In the genomic region with DNA sequence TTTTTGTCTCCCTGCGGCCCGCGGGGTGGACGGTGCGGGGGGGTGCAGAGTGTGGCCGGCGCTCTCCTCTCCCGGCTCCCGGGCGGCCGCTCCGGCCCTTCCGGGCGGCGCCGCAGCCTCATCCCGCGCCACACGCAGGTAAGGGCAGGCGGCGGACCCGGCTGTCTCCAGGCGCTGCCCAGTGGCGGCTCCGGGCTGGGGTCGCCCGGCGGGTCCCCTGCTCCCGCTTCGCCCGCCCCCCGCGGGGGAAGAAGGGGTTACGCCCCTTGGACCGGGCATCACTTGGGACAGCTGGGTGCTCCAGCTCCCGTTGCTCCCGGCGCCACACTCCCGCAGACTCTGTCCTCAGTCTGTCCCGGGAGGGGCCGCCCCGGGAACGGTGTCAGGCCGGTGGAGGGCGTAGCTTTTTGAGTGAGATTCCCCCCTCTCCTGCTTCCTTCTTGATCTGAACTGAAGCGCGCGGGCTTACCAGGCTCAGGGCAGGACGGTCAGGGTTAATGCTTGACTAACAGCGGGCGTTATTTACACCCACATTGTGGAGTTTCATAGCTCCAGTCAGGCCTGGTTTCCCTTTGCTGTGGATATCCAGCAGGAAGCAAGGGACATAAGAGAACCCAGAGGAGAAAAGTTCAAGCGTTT, we compare ENCODE assay signal across 8 mouse cellular contexts. TPM values are rescaled to one million over a fixed set of nuclear protein-coding genes. Genes with fewer than 3 reads are reported as not detected.
DNase-seq lines count a peak whose midpoint lies in the region; ATAC-seq lines count a peak whose summit lies in the region.

No protein-coding gene starts in this region.

- DNase-seq in ES-CJ7 (ENCODE audit: low read depth, low spot score) = peak; percentile 47
- peak; percentile 28 to 29 for DNase-seq in adrenal gland, postnatal 4 days (ENCODE audit: low spot score in 2 of 2)
- peak; percentile 33 for DNase-seq in forebrain, embryonic 14.5 days (ENCODE audit: low spot score)
- DNase-seq in heart, postnatal 25 days (ENCODE audit: low spot score) = peak; percentile 33
- DNase-seq in large intestine, adult 2 months (ENCODE audit: low read depth, low spot score) = peak; percentile 63
- peak; percentile 61 for DNase-seq in lung, postnatal 36 days
- DNase-seq in right cerebral cortex, adult 2 months (ENCODE audit: low spot score in 2 of 2) = peak; percentile 24 to 40
- peak; percentile 83 for DNase-seq in yolk sac, embryonic 10.5 days (ENCODE audit: low spot score)

- H3K4me3 ChIP-seq in forebrain, embryonic 14.5 days (ENCODE audit: low read depth, low read length) = peak overlapping the region; percentile 93

- no peaks in the 10 kb centered on the region for H3K36me3 ChIP-seq in forebrain, embryonic 14.5 days (ENCODE audit: control insufficient read depth, insufficient read depth, low read length)

- H3K9me3 ChIP-seq in forebrain, embryonic 14.5 days (replicated peaks; ENCODE audit: control insufficient read depth, low read length) = no peaks in the 10 kb centered on the region

- H3K9ac ChIP-seq in forebrain, embryonic 14.5 days (ENCODE audit: low read length) = peak overlapping the region; percentile 89

- ATAC-seq in forebrain, embryonic 14.5 days = peak; percentile 90

- intact Hi-C loops in heart, postnatal 25 days (cut with DNase I) = loop anchor here (5.0 kb wide), 2 partner anchors 39 to 94 kb away; no protein-coding TSS in a partner anchor

- peak overlapping the region; percentile 76; the same call in 1 of the 2 replicates for H3K27ac ChIP-seq in forebrain, embryonic 14.5 days (ENCODE audit: low read depth, low read length)

- peaks cover 13% of the 10 kb centered on the region; the same call in 1 of the 2 replicates for H3K4me1 ChIP-seq in forebrain, embryonic 14.5 days (ENCODE audit: control insufficient read depth, insufficient read depth, low read length)

- H3K27me3 ChIP-seq in forebrain, embryonic 14.5 days (replicated peaks; ENCODE audit: control insufficient read depth, insufficient read depth, low read length) = no peaks in the 10 kb centered on the region

- peak overlapping the region; percentile 76 for H3K4me2 ChIP-seq in forebrain, embryonic 14.5 days (ENCODE audit: low read length)

- under 1% methylated on average over 43 of the region's 52 CpGs for WGBS in forebrain, embryonic 14.5 days
- WGBS in large intestine, adult 2 months = under 1% methylated on average over 52 of the region's 52 CpGs

RNA-seq across cellular contexts. Expression of gene Lrrfip2, which starts 1.0 kb away (rescaled TPM):
- total RNA-seq in adrenal gland, postnatal 4 days (2021) = 10 to 100 TPM; 55.1 to 55.9 TPM
- polyA plus RNA-seq in forebrain, embryonic 14.5 days (2014; fragmentation: Nextera tagmentation; extraction: Ambion mirVana) = 41.9 and 45.2 TPM in 2 replicates
- total RNA-seq in heart, postnatal 25 days (2021) = 10 to 100 TPM; 82.4 to 91.7 TPM
- 12.7 and 16.4 TPM in 2 replicates for polyA plus RNA-seq in large intestine, adult 2 months (2012; rRNA removed)

Comparison
In these comparisons a context has a peak if more than half of its experiments do, and no peak if none do; other contexts are left out.
1. Peak in every context shown above with its lines: DNase-seq, ATAC-seq, H3K4me3 ChIP-seq and H3K27ac ChIP-seq.
2. DNase-seq: peak in every context shown above with its lines; median percentile 83 in yolk sac, embryonic 10.5 days; 63 in large intestine, adult 2 months; 61 in lung, postnatal 36 days; 47 in ES-CJ7; 33 in forebrain, embryonic 14.5 days; 33 in heart, postnatal 25 days; 32 in right cerebral cortex, adult 2 months; 28 in adrenal gland, postnatal 4 days.